Mouse (Mus musculus) adrenal gland, adult (tissue): Measurements from ENCODE around the gene Polr2a.
"Not testable (repeated sequence)": the region's sequence is repeated elsewhere in the genome, so short reads cannot be mapped to it uniquely, and the experiment has no call there.

Experiments
- DNase-seq, 2 experiments: peaks; one replicate each; pipeline ENCODE4 v3.0.0; 2022 to 2023; ENCODE audit warnings: low spot score in 1 of 2; ENCODE audit not compliant: inconsistent age in 2 of 2

Gene Polr2a

DNA sequence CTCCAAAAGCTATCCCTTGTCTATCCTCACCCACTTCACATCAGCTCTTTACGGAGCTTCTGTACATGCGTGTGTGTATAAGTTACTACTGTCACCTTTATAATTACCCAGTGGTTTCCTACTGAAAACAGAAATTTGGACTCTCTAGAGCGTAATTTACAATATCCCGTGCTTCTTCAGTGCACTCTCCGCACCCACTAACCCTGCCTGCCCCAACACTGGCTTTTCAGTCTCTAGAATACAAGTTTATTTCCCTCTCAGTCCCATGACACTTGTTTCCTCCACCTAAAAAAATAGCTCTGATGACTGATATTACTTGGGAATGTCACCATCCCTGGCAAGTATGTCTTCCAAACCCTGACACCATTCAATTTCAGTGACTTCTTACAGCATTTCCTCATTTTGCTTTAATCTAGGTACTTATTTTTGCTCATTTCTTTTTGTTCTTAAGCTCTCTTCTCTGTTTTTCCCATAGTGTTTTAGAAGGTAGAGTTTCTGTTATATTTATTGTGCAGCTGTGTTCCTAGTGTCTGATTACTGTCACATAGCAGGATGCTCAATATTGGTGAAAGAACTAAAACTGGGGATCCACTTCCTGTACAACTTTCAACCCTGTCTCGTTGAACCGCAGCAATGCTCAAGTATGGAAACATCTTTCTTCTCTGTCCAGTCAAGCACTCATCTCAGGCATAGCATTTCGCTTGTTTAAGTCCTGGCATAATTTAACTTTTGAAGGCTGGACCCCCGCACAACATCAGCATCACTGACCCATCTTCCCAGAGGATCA, 941 bp downstream of the Polr2a start:
- DNase-seq: peak in 1 of 2 experiments; percentile 42

DNA sequence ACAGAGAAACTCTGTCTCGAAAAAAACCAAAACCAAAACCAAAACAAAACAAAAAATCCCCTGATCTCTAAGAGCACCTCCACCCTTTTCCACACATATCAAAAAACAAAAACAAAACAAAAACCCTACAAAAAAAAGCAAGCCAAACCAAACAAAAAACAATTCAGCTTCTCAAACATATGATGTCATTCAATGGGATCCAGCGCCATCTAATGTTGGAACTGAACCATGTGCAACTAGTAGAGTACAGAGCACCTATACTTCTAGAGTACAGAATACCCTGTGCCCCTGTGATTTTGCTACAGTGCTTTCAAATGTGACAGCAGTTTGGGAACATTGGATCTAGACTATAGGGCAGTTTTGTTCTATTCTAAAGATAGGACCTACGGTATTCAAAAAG, 3.7 kb downstream of the Polr2a start:
- peak in 1 of 2 experiments; percentile 83 for DNase-seq

DNA sequence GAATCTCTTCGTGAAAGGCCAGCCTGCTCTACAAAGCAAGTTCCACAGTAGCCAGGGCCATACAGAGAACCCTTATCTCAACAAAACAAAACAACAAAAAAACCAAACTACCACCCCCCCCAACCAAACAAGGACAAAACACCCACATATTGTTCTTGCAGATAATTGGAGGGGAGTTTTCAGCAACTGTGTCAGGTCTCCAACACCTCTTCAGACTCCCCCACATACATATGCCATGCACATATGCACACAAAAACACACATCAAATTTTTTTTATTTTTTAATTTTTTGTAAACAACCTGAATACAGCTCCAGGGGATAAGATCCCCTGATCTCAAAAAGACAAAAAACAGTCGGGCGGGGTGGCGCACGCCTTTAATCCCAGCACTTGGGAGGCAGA, 4.2 kb downstream of the Polr2a start:
- DNase-seq: peak in 1 of 2 experiments; percentile 47

DNA sequence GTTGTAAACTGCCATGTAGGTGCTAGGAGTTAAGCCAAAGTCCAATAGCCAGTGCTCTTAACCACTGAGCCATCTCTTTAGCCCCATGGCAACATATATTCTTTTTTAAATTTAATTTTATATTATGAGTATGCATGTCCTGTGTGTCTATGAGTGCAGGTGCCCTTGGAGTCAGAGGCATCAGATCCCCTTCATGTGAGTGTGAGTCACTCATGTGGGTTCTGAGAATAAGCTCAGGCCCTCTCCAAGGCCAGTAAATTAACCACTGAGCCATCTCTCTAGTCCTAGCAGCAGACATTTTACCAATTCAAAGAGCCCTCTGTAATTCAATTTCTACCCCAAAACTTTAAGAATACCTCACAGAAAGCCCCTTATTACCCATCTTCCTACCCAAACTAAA, 5.8 kb downstream of the Polr2a start:
- peak; percentile 60 to 84 for DNase-seq

DNA sequence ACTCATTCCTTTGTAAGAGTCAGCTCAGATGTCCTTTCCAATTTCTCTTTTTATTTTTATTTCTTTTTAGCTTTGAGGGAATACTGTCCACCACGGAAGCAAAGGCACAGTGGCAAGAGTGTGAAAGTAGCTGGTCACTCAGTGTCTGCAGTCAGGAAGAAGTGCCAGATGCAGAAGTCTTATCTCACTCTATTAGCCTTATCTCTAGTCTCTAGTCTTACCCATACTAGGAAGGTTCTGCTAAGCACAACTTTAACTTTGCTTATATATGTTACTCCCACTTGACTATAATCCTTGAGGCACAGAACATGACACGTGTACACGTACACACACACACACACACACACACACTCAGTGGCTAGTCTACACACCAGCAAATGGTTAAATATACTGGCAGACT, 6.8 kb downstream of the Polr2a start:
- DNase-seq: peak in 1 of 2 experiments; percentile 38

DNA sequence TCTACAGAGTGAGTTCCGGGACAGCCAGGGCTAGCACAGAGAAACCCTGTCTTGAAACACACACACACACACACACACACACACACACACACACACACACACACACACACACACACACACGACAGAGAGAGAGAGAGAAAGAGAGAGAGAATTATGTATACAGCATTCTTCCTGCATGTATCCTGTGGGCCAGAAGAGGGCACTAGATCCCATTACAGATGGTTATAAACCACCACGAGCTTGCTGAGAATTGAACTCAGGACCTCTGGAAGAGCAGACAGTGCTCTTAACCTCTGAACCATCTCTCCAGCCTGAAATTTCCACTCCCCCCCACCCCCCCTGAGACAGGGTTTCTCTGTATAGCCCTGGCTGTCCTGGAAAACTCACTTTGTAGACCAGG, 27.0 kb downstream of the Polr2a start:
- not testable (repeated sequence) for DNase-seq

DNA sequence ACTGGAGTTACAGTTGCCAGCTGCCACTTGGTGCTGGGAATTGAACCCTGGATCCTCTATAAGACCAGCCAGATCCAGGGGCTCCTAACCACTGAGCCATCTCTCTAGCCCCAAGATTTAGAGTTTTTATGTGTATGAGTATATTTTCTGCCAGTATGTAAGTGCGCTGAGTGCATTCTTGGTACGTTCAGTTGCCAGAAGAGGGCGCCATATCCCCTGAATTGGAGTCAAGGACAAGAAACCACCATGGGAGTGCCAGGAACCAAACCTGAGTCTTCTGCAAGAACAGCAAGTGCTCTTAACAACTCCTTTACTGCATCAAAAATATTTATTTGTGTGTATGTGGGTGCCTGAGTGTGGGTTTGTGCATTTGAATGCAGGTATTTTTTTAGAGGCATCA, 29.4 kb downstream of the Polr2a start:
- DNase-seq: peak; percentile 64 to 86

DNA sequence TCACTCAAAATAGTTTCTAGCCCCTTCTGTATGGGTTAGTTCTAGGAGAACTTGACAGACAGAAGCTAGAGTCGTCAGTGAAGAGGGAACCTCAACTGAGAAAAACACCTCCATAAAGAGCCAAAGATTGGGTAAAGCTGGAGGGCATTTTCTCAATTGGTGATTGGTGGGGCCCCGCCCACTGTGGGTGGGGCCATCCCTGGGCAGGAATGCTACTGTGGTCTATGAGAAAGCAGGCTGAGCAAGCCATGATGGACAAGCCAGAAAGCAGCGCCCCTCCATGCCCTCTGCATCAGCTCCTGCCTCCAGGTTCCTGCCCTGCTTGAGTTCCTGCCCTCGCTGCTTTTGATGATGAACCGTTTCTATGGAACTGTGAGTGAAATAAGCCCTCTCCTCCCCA, 32.5 kb downstream of the Polr2a start:
- no peak for DNase-seq

DNA sequence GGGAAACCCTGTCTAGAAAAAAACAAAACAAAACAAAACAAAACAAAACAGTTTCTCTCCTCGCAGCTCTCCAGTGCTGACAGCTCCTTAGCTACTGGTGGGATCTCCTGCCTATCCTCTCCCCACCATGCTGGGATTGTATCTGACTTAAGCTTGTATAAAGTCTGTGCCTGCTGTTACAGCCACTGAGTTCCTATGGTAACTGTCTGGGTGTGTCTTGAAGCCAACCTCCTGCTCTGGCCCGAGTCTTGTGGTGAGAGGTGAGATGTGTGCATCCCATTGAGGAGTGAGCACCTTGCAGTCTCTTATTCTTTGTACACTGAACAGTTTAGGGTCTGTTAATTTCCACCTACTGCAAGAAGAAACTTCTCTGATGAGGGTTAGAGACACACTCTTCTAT, 35.4 kb downstream of the Polr2a start:
- no peak for DNase-seq

DNA sequence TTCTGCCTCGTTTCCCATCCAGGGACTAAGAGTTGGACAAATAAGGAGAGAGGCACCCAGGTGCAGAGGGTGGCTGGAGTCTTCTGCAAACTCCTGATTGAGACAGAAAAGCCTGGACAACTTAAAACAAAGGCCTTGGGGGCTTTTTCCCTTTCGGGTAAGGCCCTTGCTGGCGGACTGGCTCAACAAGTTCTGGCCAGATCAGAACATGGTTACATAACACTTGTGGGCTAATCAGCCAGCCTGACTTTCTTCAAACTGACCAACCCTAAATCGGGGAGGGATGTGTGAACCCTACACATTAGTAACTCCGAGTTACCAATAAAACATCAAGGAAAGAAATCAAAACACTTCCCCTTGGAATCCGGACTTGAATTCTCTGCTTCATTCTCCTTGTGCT, 37.6 kb downstream of the Polr2a start:
- DNase-seq: peak in 1 of 2 experiments; percentile 78

DNA sequence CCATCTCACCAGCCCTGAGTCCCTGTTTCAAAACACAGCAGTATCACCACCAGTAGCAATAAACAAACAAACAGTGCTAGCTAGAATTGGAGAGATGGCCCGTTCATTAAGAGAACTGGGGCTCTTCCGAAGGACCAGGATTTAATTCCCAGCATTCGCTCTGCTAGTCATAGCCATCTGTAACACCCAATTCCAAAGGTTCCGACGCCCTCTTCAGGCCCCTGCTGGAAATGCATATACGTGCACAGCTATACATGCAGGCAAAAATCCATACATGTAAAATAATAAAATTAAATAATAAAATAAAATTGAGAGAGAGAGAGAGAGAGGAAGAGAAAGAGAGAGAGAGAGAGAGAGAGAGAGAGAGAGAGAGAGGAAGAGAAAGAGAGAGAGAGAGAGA, 39.0 kb downstream of the Polr2a start:
- no peak for DNase-seq

DNA sequence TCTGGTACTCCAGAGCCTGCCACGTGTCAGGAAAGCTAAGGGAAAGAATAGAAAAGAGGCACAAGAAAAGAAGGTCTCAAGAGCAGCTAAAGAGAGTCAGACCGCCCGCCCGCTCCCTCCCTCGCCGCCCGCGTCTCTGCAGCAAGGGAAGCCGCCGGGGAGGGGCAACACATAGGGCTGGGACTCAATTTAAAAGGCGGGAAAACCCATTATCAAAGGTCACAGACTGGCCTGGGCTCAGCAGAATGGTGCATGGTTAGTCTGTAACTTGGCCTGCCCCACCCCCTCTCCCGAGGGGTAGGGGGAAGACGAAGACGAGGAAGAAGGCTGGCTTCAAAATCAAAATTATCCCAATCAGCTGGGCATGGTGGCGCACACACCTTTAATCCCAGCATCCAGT, 39.8 kb downstream of the Polr2a start:
- no peak for DNase-seq

DNA sequence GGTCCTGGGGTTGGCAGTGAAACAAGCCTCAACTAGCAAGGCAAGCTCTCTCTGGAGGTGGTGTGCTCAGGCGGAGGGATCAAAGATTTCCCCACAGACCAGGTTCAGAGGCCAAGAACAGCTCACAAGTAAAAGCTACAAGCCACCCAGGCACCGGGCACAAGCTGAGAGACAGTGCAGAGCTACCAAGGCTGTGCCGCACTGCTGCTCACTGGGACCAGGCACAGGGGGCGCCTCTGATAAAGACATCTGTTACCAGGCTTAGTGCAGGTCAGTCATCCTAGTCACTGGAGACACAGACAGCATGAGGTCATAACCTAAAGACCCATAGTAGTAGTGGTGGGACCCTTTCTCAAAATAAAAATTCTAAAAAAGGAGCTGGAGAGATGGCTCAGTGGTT, 41.5 kb downstream of the Polr2a start:
- DNase-seq: peak in 1 of 2 experiments; percentile 43

DNA sequence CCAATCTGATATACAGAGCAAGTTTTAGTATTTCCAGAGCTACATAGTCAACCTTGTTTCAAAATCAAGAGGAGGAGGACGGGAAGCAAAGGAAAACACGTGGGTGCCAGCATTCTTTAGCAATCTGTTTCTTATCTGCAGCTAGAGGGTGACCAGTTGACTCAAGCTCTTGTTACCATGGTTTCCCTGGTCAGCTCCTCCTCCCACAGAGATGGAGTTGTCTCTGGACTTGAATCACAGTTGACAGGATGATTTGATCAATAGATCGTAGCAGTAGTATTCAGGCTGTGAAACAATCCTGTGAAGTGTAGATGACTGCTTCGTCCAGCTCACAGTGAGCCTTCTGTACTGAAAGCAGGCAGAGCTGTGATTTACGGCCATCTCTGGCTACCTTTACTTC, 42.5 kb downstream of the Polr2a start:
- DNase-seq: peak; percentile 77 to 89

DNA sequence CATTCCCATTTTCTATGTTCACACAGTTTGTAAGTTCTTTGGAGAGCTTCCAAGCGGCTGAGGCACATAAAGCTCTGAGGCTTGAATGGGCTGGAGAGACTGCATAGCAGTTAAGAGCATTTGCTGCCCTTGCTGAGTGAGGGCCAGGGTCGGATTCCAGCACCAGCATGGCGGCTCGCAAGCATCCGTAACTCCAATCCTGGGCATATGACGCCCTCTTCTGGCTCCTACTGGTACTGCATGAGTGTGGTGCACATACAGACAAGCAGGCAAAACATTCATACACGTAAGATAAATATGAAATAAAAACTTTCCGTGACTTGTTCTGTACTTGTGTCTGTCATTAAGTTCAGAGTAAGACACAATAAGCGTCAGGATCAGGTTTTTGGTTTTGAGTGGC, 43.0 kb downstream of the Polr2a start:
- DNase-seq: peak; percentile 70 to 87

DNA sequence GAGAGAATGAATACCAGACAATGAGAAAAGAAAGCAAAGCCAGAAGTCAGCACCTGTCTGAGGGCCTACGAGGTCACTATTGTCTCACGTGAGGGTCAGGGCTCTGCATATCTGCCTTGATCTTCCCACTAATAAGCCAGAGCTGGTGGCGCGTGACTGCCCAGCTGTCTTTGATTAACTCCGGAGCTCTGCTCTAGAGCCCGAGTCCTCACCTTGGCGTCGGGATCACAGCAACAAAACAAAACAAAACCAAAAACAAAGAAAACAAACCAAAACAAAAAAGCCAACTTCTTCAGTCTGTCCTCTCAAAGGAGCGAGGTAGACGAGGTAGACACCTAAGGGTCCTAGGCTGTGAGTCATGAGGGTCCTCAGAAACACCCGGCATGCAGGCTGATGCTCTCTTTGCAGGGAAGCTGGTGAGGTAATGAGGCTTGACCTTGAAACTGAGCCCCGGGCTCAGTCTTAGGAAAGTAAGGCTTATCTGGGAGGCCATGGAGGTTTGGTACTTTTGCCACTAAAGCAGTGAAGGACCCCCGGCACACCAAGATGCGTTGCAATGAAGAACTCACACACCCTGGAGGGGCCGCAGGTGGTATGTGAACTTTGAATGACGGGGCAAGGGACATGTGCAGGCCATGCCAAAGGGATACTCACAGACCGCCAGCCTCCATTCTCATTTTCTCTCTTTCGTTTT, 43.7 kb downstream of the Polr2a start:
- DNase-seq: peak in 1 of 2 experiments; percentile 46

DNA sequence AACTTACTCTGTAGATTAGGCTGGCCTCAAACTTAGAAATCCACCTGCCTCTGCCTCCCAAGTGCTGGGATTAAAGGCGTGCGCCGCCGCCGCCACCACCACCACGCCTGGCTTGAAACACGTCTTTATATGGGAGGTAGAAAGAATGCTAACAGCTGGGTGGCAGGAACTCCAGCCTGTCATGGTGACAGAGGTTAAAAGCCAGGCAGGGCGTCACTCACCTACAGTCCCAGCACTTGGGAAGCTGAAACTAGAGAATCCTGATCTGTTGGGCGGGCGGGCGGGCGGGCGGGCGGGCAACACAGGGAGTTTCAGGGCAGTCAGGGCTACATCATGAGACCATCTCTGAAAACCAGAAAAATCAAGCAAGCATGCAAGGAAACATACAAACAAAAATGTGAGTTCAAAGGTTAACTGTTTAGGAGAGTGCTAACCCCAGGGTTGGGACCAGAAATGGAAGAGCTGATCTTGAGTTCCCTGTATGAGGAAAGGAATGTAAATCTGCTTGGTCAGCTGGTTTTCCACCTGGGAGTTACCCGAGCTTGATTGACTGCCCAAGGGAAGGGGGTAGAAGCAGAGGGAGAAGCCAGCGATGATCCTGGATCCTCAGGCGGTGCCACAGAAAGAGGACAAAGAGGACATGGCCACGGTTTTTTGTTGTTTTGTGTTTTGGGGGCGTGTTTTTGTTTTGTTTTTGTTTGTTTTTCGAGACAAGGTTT, 45.3 kb downstream of the Polr2a start:
- DNase-seq: no peak

DNA sequence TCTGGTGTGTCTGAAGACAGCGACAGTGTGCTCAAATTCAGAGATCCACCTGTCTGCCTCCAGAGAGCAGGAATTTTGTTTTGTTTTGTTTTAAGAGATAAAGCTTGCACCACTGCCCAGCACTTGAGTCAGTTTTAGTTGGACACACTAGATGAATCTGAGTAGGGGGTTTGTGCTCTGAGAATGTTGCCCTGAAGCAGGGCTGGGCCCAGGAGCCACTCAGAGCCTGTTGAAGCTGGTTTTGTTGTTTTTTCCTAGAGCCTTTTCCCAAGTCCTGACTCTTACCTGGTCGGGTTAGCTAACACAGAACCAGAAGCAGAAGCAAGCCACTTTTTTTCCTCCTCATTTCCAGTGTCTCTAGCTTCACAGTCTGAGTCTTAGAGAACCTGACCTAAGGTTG, 47.4 kb downstream of the Polr2a start:
- DNase-seq: no peak

DNA sequence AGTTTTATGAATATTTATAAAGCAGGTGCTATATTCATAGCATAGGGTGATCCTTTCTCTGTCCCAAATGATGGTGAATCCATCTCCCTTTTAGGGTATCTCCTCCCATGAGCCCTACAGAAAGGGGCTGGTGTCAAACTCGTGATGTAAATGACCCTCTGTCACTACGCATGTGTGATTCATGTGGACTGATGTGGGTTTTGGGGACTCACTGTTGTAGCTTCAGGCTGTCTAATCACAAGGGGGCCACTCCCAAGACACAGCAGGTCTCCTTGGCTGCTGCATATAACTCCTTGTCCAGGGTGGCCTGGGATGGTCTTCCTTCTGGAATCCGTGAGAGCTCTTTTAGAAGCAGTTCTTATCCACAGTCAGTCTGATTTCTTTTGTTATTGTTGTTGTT, 48.0 kb downstream of the Polr2a start:
- DNase-seq: no peak

DNA sequence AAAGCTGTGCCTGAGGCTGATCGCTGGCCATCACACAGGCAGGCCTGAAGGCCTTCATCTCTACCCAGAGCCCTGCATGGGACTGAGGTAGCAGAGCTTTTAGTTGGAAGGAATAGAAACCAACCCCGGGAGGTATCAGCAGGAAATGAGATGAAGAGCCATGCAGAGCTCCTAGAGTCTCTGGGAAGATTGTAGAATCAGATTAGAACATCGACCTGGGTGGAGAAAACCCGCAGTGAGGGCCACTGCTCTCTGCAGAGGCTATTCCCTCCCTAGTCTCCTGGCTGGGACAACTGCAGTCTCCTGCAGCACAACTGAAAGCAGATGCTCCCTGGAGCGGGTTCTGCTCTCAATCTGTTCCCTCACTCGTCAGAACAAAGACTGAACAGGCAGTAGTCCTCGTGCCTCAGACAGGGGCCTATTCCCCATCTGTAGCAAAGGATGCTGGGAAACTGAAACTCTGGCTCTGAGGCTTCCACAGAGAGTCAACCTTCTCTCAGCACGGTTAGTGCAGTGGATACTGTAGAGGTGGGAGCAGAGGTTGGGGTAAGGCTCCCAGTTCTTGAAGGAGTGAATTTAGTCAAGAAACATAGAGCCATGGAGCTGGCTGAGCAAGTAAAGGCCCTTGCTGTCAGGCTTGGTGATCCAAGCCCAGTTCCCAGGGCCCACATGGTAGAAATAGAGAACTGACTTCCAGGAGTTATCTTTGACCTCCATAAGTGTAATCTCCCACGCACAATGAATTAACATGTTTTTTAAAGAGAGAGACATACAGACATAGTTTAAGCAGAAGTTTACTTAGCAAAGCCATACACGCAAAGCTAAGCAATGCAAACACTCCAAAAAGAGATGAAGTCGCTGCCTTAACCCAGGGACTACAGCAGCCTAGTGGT, 48.6 kb downstream of the Polr2a start:
- DNase-seq: no peak
